Mouse (Mus musculus): ENCODE measurements around the gene Mcub. TPM values are rescaled to one million over a fixed set of nuclear protein-coding genes. Genes with fewer than 3 reads are reported as not detected.
A peak's percentile ranks its signal among the peaks of the same experiment; 100 is the strongest.

Gene Mcub
- polyA plus RNA-seq, 1 experiment from 2014 or later: 7.9 TPM

- TF ChIP-seq EP300 (IDR thresholded peaks at IDR 0.05; ENCODE audit: low read depth) (no peak), CTCF (IDR thresholded peaks at IDR 0.05; ENCODE audit: low read depth) (no peak)
- no peaks in the 10 kb centered on the region for H3K4me1 ChIP-seq (ENCODE audit: insufficient read depth)
- no peak overlapping the region for H3K9ac ChIP-seq (replicated peaks)
- WGBS (ENCODE audit: insufficient replicate concordance): 75% methylated on average over 7 of the region's 7 CpGs
- H3K27ac ChIP-seq (ENCODE audit: low read depth): no peak overlapping the region
- no peak for ATAC-seq
- H3K27me3 ChIP-seq (ENCODE audit: insufficient read depth, low read length): no peaks in the 10 kb centered on the region
- no peaks in the 10 kb centered on the region for H3K9me3 ChIP-seq (ENCODE audit: low read length)
- H3K4me2 ChIP-seq (ENCODE audit: low read depth, low read length): no peak overlapping the region
- peaks cover 66% of the 10 kb centered on the region for H3K36me3 ChIP-seq (replicated peaks; ENCODE audit: insufficient read depth, low read length)
- no peak for DNase-seq
- H3K4me3 ChIP-seq (ENCODE audit: low read depth, low read length): no peak overlapping the region
Measured at GRCm38 (mm10) chr3:129998001-129998400, 28.0 kb upstream of the Mcub start.

DNA sequence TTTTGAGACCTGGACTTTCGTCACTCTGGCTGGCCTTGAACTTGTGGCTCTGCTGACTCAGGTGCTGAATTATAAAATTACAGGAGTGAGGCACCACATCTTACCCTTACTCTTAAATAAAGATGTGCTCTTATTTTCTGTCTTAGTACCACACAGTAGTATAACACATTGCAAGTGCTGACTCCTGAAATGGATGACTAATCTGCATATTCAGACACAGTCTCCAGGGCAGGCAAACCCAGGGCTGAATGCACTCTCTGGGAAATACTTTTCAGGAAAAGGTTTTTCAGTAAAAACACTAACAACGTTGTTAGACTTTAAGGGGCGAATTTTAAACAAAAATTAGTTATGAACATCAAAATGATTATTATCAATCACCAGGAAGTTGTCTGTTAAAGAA lies 27.3 kb upstream of the Mcub start:
- peaks cover 66% of the 10 kb centered on the region for H3K36me3 ChIP-seq (replicated peaks; ENCODE audit: insufficient read depth, low read length)
- 72% methylated on average over 3 of the region's 3 CpGs for WGBS (ENCODE audit: insufficient replicate concordance)

GRCm38 (mm10) chr3:129987297-129987696 lies 17.3 kb upstream of the Mcub start:
- Histone ChIP-seq H3K4me3 (ENCODE audit: low read depth, low read length) (no peak overlapping the region), H3K9ac (replicated peaks) (no peak overlapping the region), H3K9me3 (ENCODE audit: low read length) (no peaks in the 10 kb centered on the region), H3K27me3 (ENCODE audit: insufficient read depth, low read length) (no peaks in the 10 kb centered on the region), H3K4me2 (ENCODE audit: low read depth, low read length) (no peak overlapping the region), H3K4me1 (ENCODE audit: insufficient read depth) (no peaks in the 10 kb centered on the region), H3K36me3 (replicated peaks; ENCODE audit: insufficient read depth, low read length) (peaks cover 70% of the 10 kb centered on the region), H3K27ac (ENCODE audit: low read depth) (no peak overlapping the region)
- DNase-seq (no peak), ATAC-seq (no peak)
- 93% methylated on average over 13 of the region's 13 CpGs for WGBS (ENCODE audit: insufficient replicate concordance)
- no peak for TF ChIP-seq CTCF (IDR thresholded peaks at IDR 0.05; ENCODE audit: low read depth)
- TF ChIP-seq EP300 (IDR thresholded peaks at IDR 0.05; ENCODE audit: low read depth): no peak

More for the DNA sequence above, 27.3 kb upstream of the Mcub start:
- H3K27me3 ChIP-seq (ENCODE audit: insufficient read depth, low read length): no peaks in the 10 kb centered on the region
- no peak for TF ChIP-seq EP300 (IDR thresholded peaks at IDR 0.05; ENCODE audit: low read depth)
- no peaks in the 10 kb centered on the region for H3K4me1 ChIP-seq (ENCODE audit: insufficient read depth)
- no peak for ATAC-seq
- no peak overlapping the region for H3K4me3 ChIP-seq (ENCODE audit: low read depth, low read length)
- no peaks in the 10 kb centered on the region for H3K9me3 ChIP-seq (ENCODE audit: low read length)
- no peak overlapping the region for H3K27ac ChIP-seq (ENCODE audit: low read depth)
- no peak for DNase-seq
- H3K9ac ChIP-seq (replicated peaks): no peak overlapping the region
- H3K4me2 ChIP-seq (ENCODE audit: low read depth, low read length): no peak overlapping the region

- H3K9ac ChIP-seq (replicated peaks): no peak overlapping the region
- DNase-seq: no peak
- no peak overlapping the region for H3K4me3 ChIP-seq (ENCODE audit: low read depth, low read length)
- no peak overlapping the region for H3K4me2 ChIP-seq (ENCODE audit: low read depth, low read length)
- H3K27me3 ChIP-seq (ENCODE audit: insufficient read depth, low read length): no peaks in the 10 kb centered on the region
- H3K9me3 ChIP-seq (ENCODE audit: low read length): no peaks in the 10 kb centered on the region
- H3K4me1 ChIP-seq (ENCODE audit: insufficient read depth): no peaks in the 10 kb centered on the region
- peak; percentile 38 for TF ChIP-seq CTCF (IDR thresholded peaks at IDR 0.05; ENCODE audit: low read depth)
- TF ChIP-seq EP300 (IDR thresholded peaks at IDR 0.05; ENCODE audit: low read depth): no peak
- no peak for ATAC-seq
- peaks cover 63% of the 10 kb centered on the region for H3K36me3 ChIP-seq (replicated peaks; ENCODE audit: insufficient read depth, low read length)
- no peak overlapping the region for H3K27ac ChIP-seq (ENCODE audit: low read depth)
- WGBS (ENCODE audit: insufficient replicate concordance): 83% methylated on average over 4 of the region's 4 CpGs
Measured at GRCm38 (mm10) chr3:129985335-129985734, 15.3 kb upstream of the Mcub start.

DNA sequence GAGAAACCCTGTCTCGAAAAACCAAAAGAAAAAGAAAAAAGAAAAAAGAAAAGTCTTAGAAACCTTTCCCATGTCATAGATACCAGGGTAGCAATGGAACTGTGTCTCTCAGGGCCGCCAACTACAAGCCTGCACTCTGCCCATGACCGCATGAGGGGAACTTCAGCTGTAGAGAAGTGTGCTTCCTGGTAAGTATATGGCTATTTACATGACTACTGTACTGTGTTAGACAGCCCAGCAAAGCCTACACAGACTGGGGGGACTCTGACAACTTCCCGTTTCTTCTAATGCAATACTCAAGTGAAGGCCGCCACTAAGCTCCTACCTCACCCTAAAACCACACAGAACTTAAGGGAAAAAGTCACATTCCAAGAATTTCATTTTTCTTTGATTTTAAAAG lies 14.8 kb upstream of the Mcub start:
- no peak overlapping the region for H3K4me3 ChIP-seq (ENCODE audit: low read depth, low read length)
- peaks cover 57% of the 10 kb centered on the region for H3K36me3 ChIP-seq (replicated peaks; ENCODE audit: insufficient read depth, low read length)
- ATAC-seq: no peak
- TF ChIP-seq EP300 (IDR thresholded peaks at IDR 0.05; ENCODE audit: low read depth) (no peak), CTCF (IDR thresholded peaks at IDR 0.05; ENCODE audit: low read depth) (no peak)
- WGBS (ENCODE audit: insufficient replicate concordance): 72% methylated on average over 5 of the region's 5 CpGs
- H3K27me3 ChIP-seq (ENCODE audit: insufficient read depth, low read length): no peaks in the 10 kb centered on the region
- H3K27ac ChIP-seq (ENCODE audit: low read depth): no peak overlapping the region
- no peaks in the 10 kb centered on the region for H3K9me3 ChIP-seq (ENCODE audit: low read length)
- H3K4me1 ChIP-seq (ENCODE audit: insufficient read depth): no peaks in the 10 kb centered on the region
- no peak overlapping the region for H3K9ac ChIP-seq (replicated peaks)
- no peak overlapping the region for H3K4me2 ChIP-seq (ENCODE audit: low read depth, low read length)
- no peak for DNase-seq

- H3K27me3 ChIP-seq (ENCODE audit: insufficient read depth, low read length): no peaks in the 10 kb centered on the region
- H3K4me1 ChIP-seq (ENCODE audit: insufficient read depth): no peaks in the 10 kb centered on the region
- TF ChIP-seq CTCF (IDR thresholded peaks at IDR 0.05; ENCODE audit: low read depth): no peak
- TF ChIP-seq EP300 (IDR thresholded peaks at IDR 0.05; ENCODE audit: low read depth): no peak
- ATAC-seq (no peak), DNase-seq (no peak)
- H3K9me3 ChIP-seq (ENCODE audit: low read length): no peaks in the 10 kb centered on the region
- H3K36me3 ChIP-seq (replicated peaks; ENCODE audit: insufficient read depth, low read length): peaks cover 32% of the 10 kb centered on the region
- no peak overlapping the region for H3K27ac ChIP-seq (ENCODE audit: low read depth)
- H3K4me3 ChIP-seq (ENCODE audit: low read depth, low read length): no peak overlapping the region
- WGBS (ENCODE audit: insufficient replicate concordance): 87% methylated on average over 5 of the region's 5 CpGs
- H3K9ac ChIP-seq (replicated peaks): no peak overlapping the region
- H3K4me2 ChIP-seq (ENCODE audit: low read depth, low read length): no peak overlapping the region
Measured at GRCm38 (mm10) chr3:129982271-129982670, 12.3 kb upstream of the Mcub start.

- Histone ChIP-seq H3K36me3 (replicated peaks; ENCODE audit: insufficient read depth, low read length) (peaks cover 28% of the 10 kb centered on the region), H3K9me3 (ENCODE audit: low read length) (no peaks in the 10 kb centered on the region), H3K27ac (ENCODE audit: low read depth) (no peak overlapping the region), H3K9ac (replicated peaks) (no peak overlapping the region), H3K27me3 (ENCODE audit: insufficient read depth, low read length) (no peaks in the 10 kb centered on the region), H3K4me1 (ENCODE audit: insufficient read depth) (no peaks in the 10 kb centered on the region), H3K4me2 (ENCODE audit: low read depth, low read length) (no peak overlapping the region), H3K4me3 (ENCODE audit: low read depth, low read length) (no peak overlapping the region)
- 90% methylated on average over 11 of the region's 11 CpGs for WGBS (ENCODE audit: insufficient replicate concordance)
- DNase-seq (no peak), ATAC-seq (no peak)
- TF ChIP-seq EP300 (IDR thresholded peaks at IDR 0.05; ENCODE audit: low read depth) (no peak), CTCF (IDR thresholded peaks at IDR 0.05; ENCODE audit: low read depth) (no peak)
Measured at GRCm38 (mm10) chr3:129981756-129982155, 11.8 kb upstream of the Mcub start.
